Mouse (Mus musculus) thymus, adult 2 months (tissue): ENCODE results near the gene Tbx3.

Source experiments
- CTCF ChIP-seq: fragments of 200-500 bp; IDR thresholded peaks from 2 replicates; pipeline ENCODE4 v1.5.1; 2012; ENCODE audit warnings: mild to moderate bottlenecking, control low read depth, low read length, moderate library complexity, borderline replicate concordance; ENCODE audit not compliant: control insufficient read depth, poor library complexity, insufficient read depth; ENCODE audit errors: extremely low read depth
- POLR2A ChIP-seq: fragments of 200-500 bp; IDR thresholded peaks from 2 replicates; pipeline ENCODE4 v1.6.1; 2012; ENCODE audit warnings: mild to moderate bottlenecking, low read length, control low read depth, moderate library complexity; ENCODE audit not compliant: control insufficient read depth, poor library complexity, insufficient read depth; ENCODE audit errors: extremely low read depth

- TF ChIP-seq CTCF (no peak), POLR2A (no peak)
These were observed 40.3 kb downstream of the Tbx3 start for GRCm38 (mm10) chr5:119710756-119711155.
